Mouse (Mus musculus) lung, embryonic 14.5 days (tissue): ENCODE results near the gene Zfand2a. TPM values are rescaled to one million over a fixed set of nuclear protein-coding genes. Genes with fewer than 3 reads are reported as not detected.

ENCODE experiments used
- ATAC-seq: fragments of 200-750 bp; cut with Nextera tagmentation; 2 replicates; pipeline ENCODE4 v1.8.0; 2017; ENCODE audit warnings: mild to moderate bottlenecking, moderate TSS enrichment, moderate library complexity; ENCODE audit not compliant: insufficient read depth
- DNase-seq: peaks from one replicate; pipeline ENCODE4 v3.0.0-alpha.2; 2015
- H3K27ac ChIP-seq: fragments of 300-500 bp; sonication (generic); 2 replicates; pipeline ENCODE4 v1.5.1; 2014; ENCODE audit warnings: low read depth, mild to moderate bottlenecking, moderate library complexity
- H3K27me3 ChIP-seq: fragments of 300-500 bp; sonication (generic); 2 replicates; pipeline ENCODE4 v1.6.1; 2014; ENCODE audit warnings: low read length, control low read depth; ENCODE audit not compliant: insufficient read depth
- H3K36me3 ChIP-seq: fragments of 300-500 bp; sonication (generic); 2 replicates; pipeline ENCODE4 v1.6.1; 2014; ENCODE audit warnings: control low read depth; ENCODE audit not compliant: insufficient read depth
- H3K4me1 ChIP-seq: fragments of 300-500 bp; sonication (generic); 2 replicates; pipeline ENCODE4 v1.6.1; 2014; ENCODE audit warnings: antibody characterized with exemption, control low read depth; ENCODE audit not compliant: insufficient read depth
- H3K4me2 ChIP-seq: fragments of 300-500 bp; sonication (generic); 2 replicates; pipeline ENCODE4 v1.6.1; 2014; ENCODE audit warnings: mild to moderate bottlenecking
- H3K4me3 ChIP-seq: fragments of 300-500 bp; sonication (generic); 2 replicates; pipeline ENCODE4 v1.5.1; 2014; ENCODE audit warnings: low read depth, low read length
- H3K9ac ChIP-seq: fragments of 300-500 bp; sonication (generic); 2 replicates; pipeline ENCODE4 v1.6.1; 2014
- H3K9me3 ChIP-seq: fragments of 300-500 bp; sonication (generic); 2 replicates; pipeline ENCODE4 v1.6.1; 2016; ENCODE audit warnings: low read depth, low read length, control low read depth
- CTCF ChIP-seq: IDR thresholded peaks from 2 replicates; pipeline ENCODE4 v1.5.1; 2016; ENCODE audit warnings: antibody characterized with exemption, low read depth
- WGBS: fragments of 180-500 bp; shearing (Covaris S2); extraction: QIAGEN DNeasy Blood & Tissue Kit; methylation state at CpG from one replicate; pipeline ENCODE4 v1.1.7; 2014; 5-methylcytosine and 5-hydroxymethylcytosine counted together
- polyA plus RNA-seq: library from polyadenylated mRNA; unstranded; fragments of >200 nt; fragmentation: Nextera tagmentation; extraction: Ambion mirVana; gene quantifications from 2 replicates; pipeline ENCODE4 v1.2.1, GENCODE M21; 2014

Zfand2a gene
- polyA plus RNA-seq, 1 experiment from 2014 or later, result 5.3 TPM

GRCm38 (mm10) chr5:139455166-139455565 lies 29.2 kb downstream of the Zfand2a start:
- Histone ChIP-seq H3K27me3 (no peaks in the 10 kb centered on the region), H3K4me1 (peaks cover under 1% of the 10 kb centered on the region; the same call in 1 of the 2 replicates), H3K9me3 (no peaks in the 10 kb centered on the region), H3K9ac (no peak overlapping the region), H3K36me3 (peaks cover 11% of the 10 kb centered on the region), H3K4me3 (no peak overlapping the region), H3K4me2 (no peak overlapping the region), H3K27ac (no peak overlapping the region)
- ATAC-seq (no peak), DNase-seq (no peak)
- 88% methylated on average over 12 of the region's 12 CpGs for WGBS
- no peak for TF ChIP-seq CTCF

- H3K27ac ChIP-seq, result no peak overlapping the region
- no peaks in the 10 kb centered on the region for H3K27me3 ChIP-seq
- H3K4me3 ChIP-seq, result no peak overlapping the region
- 89% methylated on average over 10 of the region's 10 CpGs for WGBS
- H3K36me3 ChIP-seq, result peaks cover 11% of the 10 kb centered on the region
- H3K4me2 ChIP-seq, result no peak overlapping the region
- TF ChIP-seq CTCF, result no peak
- no peaks in the 10 kb centered on the region for H3K9me3 ChIP-seq
- ATAC-seq, result no peak
- no peak overlapping the region for H3K9ac ChIP-seq
- H3K4me1 ChIP-seq, result peaks cover 10% of the 10 kb centered on the region; the same call in 1 of the 2 replicates
- no peak for DNase-seq
Observed at GRCm38 (mm10) chr5:139453031-139453430, 31.3 kb downstream of the Zfand2a start.

- no peaks in the 10 kb centered on the region for H3K27me3 ChIP-seq
- ATAC-seq, result peak; percentile 20; the same call in 1 of the 2 replicates
- peak overlapping the region; percentile 8; the same call in 1 of the 2 replicates for H3K4me2 ChIP-seq
- H3K9ac ChIP-seq, result no peak overlapping the region; the same call in 1 of the 2 replicates
- H3K36me3 ChIP-seq, result peaks cover 9% of the 10 kb centered on the region
- H3K27ac ChIP-seq, result peak overlapping the region; percentile 69
- DNase-seq, result no peak
- WGBS, result 26% methylated on average over 4 of the region's 4 CpGs
- H3K4me3 ChIP-seq, result no peak overlapping the region
- H3K9me3 ChIP-seq, result no peaks in the 10 kb centered on the region
- TF ChIP-seq CTCF, result no peak
- peaks cover 17% of the 10 kb centered on the region; the same call in 1 of the 2 replicates for H3K4me1 ChIP-seq
Observed at GRCm38 (mm10) chr5:139449926-139450325, 34.4 kb downstream of the Zfand2a start.

- Histone ChIP-seq H3K4me1 (peaks cover 17% of the 10 kb centered on the region; the same call in 1 of the 2 replicates), H3K36me3 (peaks cover 3% of the 10 kb centered on the region; the same call in 1 of the 2 replicates), H3K9me3 (no peaks in the 10 kb centered on the region), H3K27ac (peak overlapping the region; percentile 69), H3K27me3 (no peaks in the 10 kb centered on the region), H3K4me2 (peak overlapping the region; percentile 8; the same call in 1 of the 2 replicates), H3K4me3 (no peak overlapping the region), H3K9ac (no peak overlapping the region; the same call in 1 of the 2 replicates)
- no peak for TF ChIP-seq CTCF
- 27% methylated on average over 5 of the region's 5 CpGs for whole genome bisulfite sequencing
- DNase-seq, result peak; percentile 74
- peak; percentile 84 for ATAC-seq
Observed at GRCm38 (mm10) chr5:139449161-139449791, 35.1 kb downstream of the Zfand2a start.

GRCm38 (mm10) chr5:139448025-139448424 lies 36.3 kb downstream of the Zfand2a start:
- no peak for DNase-seq
- 60% methylated on average over 6 of the region's 6 CpGs for WGBS

GRCm38 (mm10) chr5:139445258-139445657 lies 39.1 kb downstream of the Zfand2a start:
- no peak for DNase-seq
- Histone ChIP-seq H3K4me2 (no peak overlapping the region), H3K27me3 (no peaks in the 10 kb centered on the region), H3K36me3 (no peaks in the 10 kb centered on the region), H3K9me3 (no peaks in the 10 kb centered on the region), H3K4me1 (peaks cover 17% of the 10 kb centered on the region; the same call in 1 of the 2 replicates), H3K27ac (no peak overlapping the region), H3K4me3 (no peak overlapping the region), H3K9ac (no peak overlapping the region)
- TF ChIP-seq CTCF, result peak; percentile 49
- WGBS, result 84% methylated on average over 8 of the region's 8 CpGs
- ATAC-seq, result no peak

More at GRCm38 (mm10) chr5:139448025-139448424, 36.3 kb downstream of the Zfand2a start:
- no peak for ATAC-seq
- H3K36me3 ChIP-seq, result no peaks in the 10 kb centered on the region
- H3K4me2 ChIP-seq, result no peak overlapping the region
- H3K4me3 ChIP-seq, result no peak overlapping the region
- no peaks in the 10 kb centered on the region for H3K27me3 ChIP-seq
- TF ChIP-seq CTCF, result no peak
- no peaks in the 10 kb centered on the region for H3K9me3 ChIP-seq
- no peak overlapping the region for H3K9ac ChIP-seq
- peaks cover 17% of the 10 kb centered on the region; the same call in 1 of the 2 replicates for H3K4me1 ChIP-seq
- H3K27ac ChIP-seq, result no peak overlapping the region

- Histone ChIP-seq H3K27me3 (no peaks in the 10 kb centered on the region), H3K4me1 (peaks cover 6% of the 10 kb centered on the region; the same call in 1 of the 2 replicates), H3K4me2 (no peak overlapping the region), H3K27ac (no peak overlapping the region), H3K4me3 (no peak overlapping the region), H3K9ac (no peak overlapping the region), H3K9me3 (no peaks in the 10 kb centered on the region), H3K36me3 (no peaks in the 10 kb centered on the region)
- DNase-seq (no peak), ATAC-seq (no peak)
- no peak for TF ChIP-seq CTCF
- 63% methylated on average over 4 of the region's 4 CpGs for WGBS
Observed at GRCm38 (mm10) chr5:139442962-139443361, 41.4 kb downstream of the Zfand2a start.
